Mouse (Mus musculus): Measurements from ENCODE around the gene Pak1ip1. TPM values are rescaled to one million over a fixed set of nuclear protein-coding genes. Genes with fewer than 3 reads are reported as not detected.
A peak's percentile ranks its signal among the peaks of the same experiment; 100 is the strongest.

The Pak1ip1 gene
- total RNA-seq, 1 experiment = 117 TPM

- Histone ChIP-seq H3K36me3 (ENCODE audit: control insufficient read depth, insufficient read depth, low read length, poor library complexity, severe bottlenecking) (peaks cover 7% of the 10 kb centered on the region), H3K9me3 (ENCODE audit: control insufficient read depth, insufficient read depth, low read depth, low read length) (no peaks in the 10 kb centered on the region), H3K27ac (ENCODE audit: insufficient read depth, low read depth, low read length, poor library complexity, severe bottlenecking) (peak overlapping the region; percentile 94), H3K4me1 (ENCODE audit: control insufficient read depth in 2 of 2, insufficient read depth in 2 of 2, low read length in 2 of 2, poor library complexity in 1 of 2) (peaks cover 3 to 5% of the 10 kb centered on the region in 2 experiments; a peak in 2 of 4 replicates), H3K9ac (ENCODE audit: insufficient read depth, low read depth, low read length, poor library complexity, severe bottlenecking) (peak overlapping the region; percentile 85), H3K4me3 (ENCODE audit: insufficient read depth in 1 of 2, low read depth in 1 of 2, low read length in 2 of 2, poor library complexity in 1 of 2, severe bottlenecking in 1 of 2) (peak overlapping the region; percentile 94 to 100)
- no peak for TF ChIP-seq ZNF384 (IDR thresholded peaks at IDR 0.05; ENCODE audit: low read depth, low read length)
- no peak for DNase-seq (ENCODE audit: low read depth, low spot score)
- in situ Hi-C loops (cut with MboI; ENCODE audit: low sequenced_read_pairs in 2 of 2, unreplicated experiment in 2 of 2) = no loop called here
Observed at GRCm38 (mm10) chr13:41000140-41000925, 490 bp upstream of the Pak1ip1 start.

- H3K36me3 ChIP-seq (ENCODE audit: control insufficient read depth, insufficient read depth, low read length, poor library complexity, severe bottlenecking) = peaks cover 15% of the 10 kb centered on the region
- in situ Hi-C loops (cut with MboI; ENCODE audit: low sequenced_read_pairs in 2 of 2, unreplicated experiment in 2 of 2) = no loop called here
- no peaks in the 10 kb centered on the region for H3K9me3 ChIP-seq (ENCODE audit: control insufficient read depth, insufficient read depth, low read depth, low read length)
- H3K4me1 ChIP-seq (ENCODE audit: control insufficient read depth in 2 of 2, insufficient read depth in 2 of 2, low read length in 2 of 2, poor library complexity in 1 of 2) = peaks cover 3 to 5% of the 10 kb centered on the region in 2 experiments; a peak in 2 of 4 replicates
- peak overlapping the region; percentile 62; the same call in 1 of the 2 replicates for H3K9ac ChIP-seq (ENCODE audit: insufficient read depth, low read depth, low read length, poor library complexity, severe bottlenecking)
- peak overlapping the region; percentile 52 to 94; a peak in 3 of 4 replicates for H3K4me3 ChIP-seq (ENCODE audit: insufficient read depth in 1 of 2, low read depth in 1 of 2, low read length in 2 of 2, poor library complexity in 1 of 2, severe bottlenecking in 1 of 2)
- H3K27ac ChIP-seq (ENCODE audit: insufficient read depth, low read depth, low read length, poor library complexity, severe bottlenecking) = no peak overlapping the region
- TF ChIP-seq CHD2 (IDR thresholded peaks at IDR 0.05; ENCODE audit: low read depth, low read length) = no peak
- no peak for TF ChIP-seq ZNF384 (IDR thresholded peaks at IDR 0.05; ENCODE audit: low read depth, low read length)
- TF ChIP-seq MAFK (IDR thresholded peaks at IDR 0.05; ENCODE audit: insufficient read depth, low read depth, low read length) = no peak
- DNase-seq (ENCODE audit: low read depth, low spot score) = no peak
Observed at GRCm38 (mm10) chr13:41002001-41002400, 1.2 kb downstream of the Pak1ip1 start.

DNA sequence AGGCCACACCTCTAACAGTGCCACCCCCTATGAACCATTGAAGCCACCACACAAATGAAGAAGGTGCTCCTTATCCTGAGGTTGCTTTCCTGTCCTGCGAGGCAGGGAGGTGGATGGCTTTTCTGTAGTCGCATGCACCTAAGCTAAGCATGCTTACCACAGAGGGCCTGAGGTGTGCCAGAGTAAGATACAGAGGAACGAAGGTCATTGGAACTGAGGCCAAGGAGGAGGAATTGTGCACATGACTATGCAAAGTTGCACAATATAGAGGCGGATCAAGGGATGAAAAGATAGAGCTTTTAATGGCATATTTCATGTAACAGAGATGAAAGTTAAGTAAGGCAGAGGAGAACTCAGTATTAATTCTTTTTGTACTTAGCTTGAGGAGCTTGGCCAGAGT is 5.4 kb downstream of the Pak1ip1 start:
- no peak overlapping the region for H3K27ac ChIP-seq (ENCODE audit: insufficient read depth, low read depth, low read length, poor library complexity, severe bottlenecking)
- H3K9me3 ChIP-seq (ENCODE audit: control insufficient read depth, insufficient read depth, low read depth, low read length) = no peaks in the 10 kb centered on the region
- peaks cover 37% of the 10 kb centered on the region for H3K36me3 ChIP-seq (ENCODE audit: control insufficient read depth, insufficient read depth, low read length, poor library complexity, severe bottlenecking)
- TF ChIP-seq ZNF384 (IDR thresholded peaks at IDR 0.05; ENCODE audit: low read depth, low read length) (no peak), MAFK (IDR thresholded peaks at IDR 0.05; ENCODE audit: insufficient read depth, low read depth, low read length) (no peak)
- DNase-seq (ENCODE audit: low read depth, low spot score) = no peak
- in situ Hi-C loops (cut with MboI; ENCODE audit: low sequenced_read_pairs in 2 of 2, unreplicated experiment in 2 of 2) = no loop called here
- H3K4me3 ChIP-seq (ENCODE audit: insufficient read depth in 1 of 2, low read depth in 1 of 2, low read length in 2 of 2, poor library complexity in 1 of 2, severe bottlenecking in 1 of 2) = no peak overlapping the region
- H3K4me1 ChIP-seq (ENCODE audit: control insufficient read depth in 2 of 2, insufficient read depth in 2 of 2, low read length in 2 of 2, poor library complexity in 1 of 2) = peaks cover 0 to 5% of the 10 kb centered on the region in 2 experiments; a peak in 2 of 4 replicates
- no peak overlapping the region for H3K9ac ChIP-seq (ENCODE audit: insufficient read depth, low read depth, low read length, poor library complexity, severe bottlenecking)

- in situ Hi-C loops (cut with MboI; ENCODE audit: low sequenced_read_pairs in 2 of 2, unreplicated experiment in 2 of 2) = no loop called here
- H3K9me3 ChIP-seq (ENCODE audit: control insufficient read depth, insufficient read depth, low read depth, low read length) = no peaks in the 10 kb centered on the region
- H3K4me3 ChIP-seq (ENCODE audit: insufficient read depth in 1 of 2, low read depth in 1 of 2, low read length in 2 of 2, poor library complexity in 1 of 2, severe bottlenecking in 1 of 2) = no peak overlapping the region
- peaks cover 48% of the 10 kb centered on the region for H3K36me3 ChIP-seq (ENCODE audit: control insufficient read depth, insufficient read depth, low read length, poor library complexity, severe bottlenecking)
- DNase-seq (ENCODE audit: low read depth, low spot score) = no peak
- H3K27ac ChIP-seq (ENCODE audit: insufficient read depth, low read depth, low read length, poor library complexity, severe bottlenecking) = no peak overlapping the region
- H3K9ac ChIP-seq (ENCODE audit: insufficient read depth, low read depth, low read length, poor library complexity, severe bottlenecking) = no peak overlapping the region
- H3K4me1 ChIP-seq (ENCODE audit: control insufficient read depth in 2 of 2, insufficient read depth in 2 of 2, low read length in 2 of 2, poor library complexity in 1 of 2) = no peaks in the 10 kb centered on the region
- no peak for TF ChIP-seq ZNF384 (IDR thresholded peaks at IDR 0.05; ENCODE audit: low read depth, low read length)
- no peak for TF ChIP-seq CHD2 (IDR thresholded peaks at IDR 0.05; ENCODE audit: low read depth, low read length)
- TF ChIP-seq ZC3H11A (IDR thresholded peaks at IDR 0.05; ENCODE audit: borderline replicate concordance, low read depth, low read length) = no peak
- TF ChIP-seq HCFC1 (IDR thresholded peaks at IDR 0.05; ENCODE audit: borderline replicate concordance, insufficient read depth, low read length) = no peak
- TF ChIP-seq MAFK (IDR thresholded peaks at IDR 0.05; ENCODE audit: insufficient read depth, low read depth, low read length) = no peak
Observed at GRCm38 (mm10) chr13:41008271-41008670, 7.4 kb downstream of the Pak1ip1 start.

- in situ Hi-C loops (cut with MboI; ENCODE audit: low sequenced_read_pairs in 2 of 2, unreplicated experiment in 2 of 2) = no loop called here
- TF ChIP-seq ZC3H11A (IDR thresholded peaks at IDR 0.05; ENCODE audit: borderline replicate concordance, low read depth, low read length) (no peak), ZNF384 (IDR thresholded peaks at IDR 0.05; ENCODE audit: low read depth, low read length) (no peak), CHD2 (IDR thresholded peaks at IDR 0.05; ENCODE audit: low read depth, low read length) (no peak)
Observed at GRCm38 (mm10) chr13:41008946-41009345, 8.1 kb downstream of the Pak1ip1 start.

More at GRCm38 (mm10) chr13:41008946-41009345, 8.1 kb downstream of the Pak1ip1 start:
- Histone ChIP-seq H3K4me3 (ENCODE audit: insufficient read depth in 1 of 2, low read depth in 1 of 2, low read length in 2 of 2, poor library complexity in 1 of 2, severe bottlenecking in 1 of 2) (no peak overlapping the region), H3K27ac (ENCODE audit: insufficient read depth, low read depth, low read length, poor library complexity, severe bottlenecking) (no peak overlapping the region), H3K36me3 (ENCODE audit: control insufficient read depth, insufficient read depth, low read length, poor library complexity, severe bottlenecking) (peaks cover 48% of the 10 kb centered on the region), H3K9ac (ENCODE audit: insufficient read depth, low read depth, low read length, poor library complexity, severe bottlenecking) (no peak overlapping the region), H3K4me1 (ENCODE audit: control insufficient read depth in 2 of 2, insufficient read depth in 2 of 2, low read length in 2 of 2, poor library complexity in 1 of 2) (no peaks in the 10 kb centered on the region), H3K9me3 (ENCODE audit: control insufficient read depth, insufficient read depth, low read depth, low read length) (no peaks in the 10 kb centered on the region)
- DNase-seq (ENCODE audit: low read depth, low spot score) = no peak
